Mouse (Mus musculus) kidney, postnatal 0 days (tissue): ENCODE measurements around the gene Inpp5e. TPM values are rescaled to one million over a fixed set of nuclear protein-coding genes. Genes with fewer than 3 reads are reported as not detected.
"Not testable (repeated sequence)": the region's sequence is repeated elsewhere in the genome, so short reads cannot be mapped to it uniquely, and the experiment has no call there.

ENCODE experiments used
- ATAC-seq: fragments of 200-750 bp; cut with Nextera tagmentation; replicated peaks from 2 replicates; pipeline ENCODE4 v1.8.0; 2017; ENCODE audit warnings: low read depth, moderate number of reproducible peaks, moderate TSS enrichment, moderate library complexity; ENCODE audit not compliant: low FRiP score
- DNase-seq: peaks from one replicate; pipeline ENCODE4 v3.0.0-alpha.2; 2016; ENCODE audit warnings: low spot score
- H3K27ac ChIP-seq: fragments of 300-500 bp; sonication (generic); 2 replicates; pipeline ENCODE4 v1.5.1; 2014; ENCODE audit warnings: mild to moderate bottlenecking
- H3K27me3 ChIP-seq: fragments of 300-500 bp; sonication (generic); 2 replicates; pipeline ENCODE4 v1.6.1; 2014; ENCODE audit warnings: low read length, mixed read lengths; ENCODE audit not compliant: insufficient read depth
- H3K36me3 ChIP-seq: fragments of 300-500 bp; sonication (generic); 2 replicates; pipeline ENCODE4 v1.6.1; 2014; ENCODE audit warnings: low read length, mixed read lengths; ENCODE audit not compliant: insufficient read depth
- H3K4me1 ChIP-seq: fragments of 300-500 bp; sonication (generic); replicated peaks from 2 replicates; pipeline ENCODE4 v1.6.1; 2014; ENCODE audit warnings: antibody characterized with exemption, low read length, mixed read lengths; ENCODE audit not compliant: insufficient read depth
- H3K4me2 ChIP-seq: fragments of 300-500 bp; sonication (generic); 2 replicates; pipeline ENCODE4 v1.6.1; 2014; ENCODE audit warnings: mild to moderate bottlenecking, low read length, moderate library complexity, mixed read lengths
- H3K4me3 ChIP-seq: fragments of 300-500 bp; sonication (generic); replicated peaks from 2 replicates; pipeline ENCODE4 v1.5.1; 2014; ENCODE audit warnings: low read depth, low read length
- H3K9ac ChIP-seq: fragments of 300-500 bp; sonication (generic); 2 replicates; pipeline ENCODE4 v1.6.1; 2014; ENCODE audit warnings: low read depth, low read length
- H3K9me3 ChIP-seq: fragments of 300-500 bp; sonication (generic); replicated peaks from 2 replicates; pipeline ENCODE4 v1.6.1; 2016; ENCODE audit warnings: low read length, inconsistent platforms, mixed read lengths
- CTCF ChIP-seq: IDR thresholded peaks from 2 replicates; pipeline ENCODE4 v1.5.1; 2016; ENCODE audit warnings: antibody characterized with exemption, low read depth, mild to moderate bottlenecking, moderate library complexity
- WGBS: fragments of 180-500 bp; shearing (Covaris S2); extraction: QIAGEN DNeasy Blood & Tissue Kit; methylation state at CpG from one replicate; pipeline ENCODE4 v1.1.7; 2014; 5-methylcytosine and 5-hydroxymethylcytosine counted together
- polyA plus RNA-seq: library from polyadenylated mRNA; unstranded; fragments of >200 nt; fragmentation: Nextera tagmentation; extraction: Ambion mirVana; gene quantifications from 2 replicates; pipeline ENCODE4 v1.2.1, GENCODE M21; 2015

Inpp5e gene
- polyA plus RNA-seq, 1 experiment from 2014 or later: 18.6 TPM

- TF ChIP-seq CTCF: no peak
- ATAC-seq (no peak), DNase-seq (no peak)
- no peak overlapping the region for H3K9ac ChIP-seq
- 87% methylated on average over 6 of the region's 6 CpGs for WGBS
- no peaks in the 10 kb centered on the region for H3K9me3 ChIP-seq
- peaks cover 9% of the 10 kb centered on the region for H3K4me1 ChIP-seq
- H3K36me3 ChIP-seq: peaks cover 60% of the 10 kb centered on the region
- no peak overlapping the region for H3K4me3 ChIP-seq
- H3K27ac ChIP-seq: no peak overlapping the region
- H3K27me3 ChIP-seq: no peaks in the 10 kb centered on the region
- H3K4me2 ChIP-seq: no peak overlapping the region
These were observed 17.4 kb downstream of the Inpp5e start for GRCm38 (mm10) chr2:26391617-26392016.

GRCm38 (mm10) chr2:26390954-26391353, 18.0 kb downstream of the Inpp5e start:
- H3K4me3 ChIP-seq: no peak overlapping the region
- WGBS: 75% methylated on average over 3 of the region's 3 CpGs
- no peaks in the 10 kb centered on the region for H3K27me3 ChIP-seq
- peaks cover 54% of the 10 kb centered on the region for H3K36me3 ChIP-seq
- H3K4me2 ChIP-seq: no peak overlapping the region
- DNase-seq (no peak), ATAC-seq (no peak)
- no peak for TF ChIP-seq CTCF
- H3K27ac ChIP-seq: no peak overlapping the region
- H3K4me1 ChIP-seq: peaks cover 9% of the 10 kb centered on the region
- no peak overlapping the region for H3K9ac ChIP-seq
- no peaks in the 10 kb centered on the region for H3K9me3 ChIP-seq

- peaks cover 55% of the 10 kb centered on the region for H3K36me3 ChIP-seq
- peak; percentile 74 for ATAC-seq
- H3K9me3 ChIP-seq: no peaks in the 10 kb centered on the region
- TF ChIP-seq CTCF: no peak
- peak within 1 kb of the TSS; percentile 94 for H3K9ac ChIP-seq
- H3K27ac ChIP-seq: peak within 1 kb of the TSS; percentile 63
- no peaks in the 10 kb centered on the region for H3K27me3 ChIP-seq
- H3K4me2 ChIP-seq: peak within 1 kb of the TSS; percentile 98
- peaks cover 9% of the 10 kb centered on the region for H3K4me1 ChIP-seq
- 0% methylated on average over 60 of the region's 60 CpGs for WGBS
- peak; percentile 86 for DNase-seq
- peak within 1 kb of the TSS; percentile 97 for H3K4me3 ChIP-seq
These were observed 19.8 kb downstream of the Inpp5e start, which contains the start of the genes Entr1 and Pmpca for GRCm38 (mm10) chr2:26389154-26389690. TSS of gene Entr1 (minus strand) at chr2:26389316. TSS of gene Pmpca (plus strand) at chr2:26389339.

- Histone ChIP-seq H3K4me2 (peak overlapping the region; percentile 98), H3K36me3 (peaks cover 55% of the 10 kb centered on the region), H3K4me1 (peaks cover 9% of the 10 kb centered on the region), H3K9me3 (no peaks in the 10 kb centered on the region), H3K27me3 (no peaks in the 10 kb centered on the region), H3K4me3 (peak overlapping the region; percentile 97), H3K9ac (peak overlapping the region; percentile 94), H3K27ac (peak overlapping the region; percentile 63)
- ATAC-seq: peak; percentile 34
- DNase-seq: peak; percentile 12
- no peak for TF ChIP-seq CTCF
- WGBS: 2% methylated on average over 43 of the region's 45 CpGs
These were observed 20.3 kb downstream of the Inpp5e start for GRCm38 (mm10) chr2:26388682-26389153.

GRCm38 (mm10) chr2:26387713-26388112, 21.3 kb downstream of the Inpp5e start:
- ATAC-seq (peak; percentile 54), DNase-seq (no peak)
- Histone ChIP-seq H3K36me3 (peaks cover 53% of the 10 kb centered on the region), H3K4me2 (no peak overlapping the region), H3K27ac (no peak overlapping the region), H3K9me3 (no peaks in the 10 kb centered on the region), H3K4me3 (no peak overlapping the region), H3K9ac (peak overlapping the region; percentile 8; the same call in 1 of the 2 replicates), H3K27me3 (no peaks in the 10 kb centered on the region), H3K4me1 (peaks cover 9% of the 10 kb centered on the region)
- WGBS: 79% methylated on average over 3 of the region's 3 CpGs
- no peak for TF ChIP-seq CTCF

- H3K4me2 ChIP-seq: peak overlapping the region; percentile 95
- H3K9ac ChIP-seq: peak overlapping the region; percentile 79; the same call in 1 of the 2 replicates
- peak overlapping the region; percentile 78 for H3K4me3 ChIP-seq
- 34% methylated on average over 6 of the region's 6 CpGs for WGBS
- not testable (repeated sequence) for H3K27me3 ChIP-seq, ATAC-seq, DNase-seq, H3K9me3 ChIP-seq, H3K27ac ChIP-seq, H3K4me1 ChIP-seq
- H3K36me3 ChIP-seq: peaks cover 44% of the 10 kb centered on the region
These were observed 28.1 kb downstream of the Inpp5e start for GRCm38 (mm10) chr2:26380871-26381270.
